Mouse (Mus musculus) embryonic facial prominence, embryonic 12.5 days (tissue): ENCODE measurements at regions not wholly inside any gene's neighbourhood (a gene's known extent, or its start where the extent isn't known, plus 50 kb on each side); places are given as distances from the start of the nearest gene placed in this dataset.
"Not testable (repeated sequence)": the region's sequence is repeated elsewhere in the genome, so short reads cannot be mapped to it uniquely, and the experiment has no call there.

Experiments used
- ATAC-seq: fragments of 200-750 bp; cut with Nextera tagmentation; 2 replicates; pipeline ENCODE4 v1.8.0; 2017; ENCODE audit not compliant: insufficient number of reproducible peaks, insufficient read depth, low FRiP score, low TSS enrichment
- H3K27ac ChIP-seq: fragments of 300-500 bp; sonication (generic); 2 replicates; pipeline ENCODE4 v1.5.1; 2016; ENCODE audit warnings: mild to moderate bottlenecking
- H3K27me3 ChIP-seq: fragments of 300-500 bp; sonication (generic); 2 replicates; pipeline ENCODE4 v1.6.1; 2016; ENCODE audit warnings: mild to moderate bottlenecking, moderate library complexity
- H3K36me3 ChIP-seq: fragments of 300-500 bp; sonication (generic); 2 replicates; pipeline ENCODE4 v1.6.1; 2016; ENCODE audit warnings: mild to moderate bottlenecking
- H3K4me1 ChIP-seq: fragments of 300-500 bp; sonication (generic); 2 replicates; pipeline ENCODE4 v1.6.1; 2016
- H3K4me2 ChIP-seq: fragments of 300-500 bp; sonication (generic); replicated peaks from 2 replicates; pipeline ENCODE4 v1.6.1; 2016; ENCODE audit warnings: mild to moderate bottlenecking, moderate library complexity
- H3K4me3 ChIP-seq: fragments of 300-500 bp; sonication (generic); 2 replicates; pipeline ENCODE4 v1.5.1; 2016; ENCODE audit warnings: mild to moderate bottlenecking
- H3K9ac ChIP-seq: fragments of 300-500 bp; sonication (generic); 2 replicates; pipeline ENCODE4 v1.6.1; 2016; ENCODE audit warnings: mild to moderate bottlenecking, moderate library complexity
- H3K9me3 ChIP-seq: fragments of 300-500 bp; sonication (generic); 2 replicates; pipeline ENCODE4 v1.6.1; 2016; ENCODE audit warnings: mild to moderate bottlenecking, moderate library complexity
- WGBS: fragments of 180-500 bp; shearing (Covaris S2); methylation state at CpG from one replicate; pipeline ENCODE4 v1.1.7; 2016; 5-methylcytosine and 5-hydroxymethylcytosine counted together

- WGBS, result 60% methylated on average over 2 of the region's 2 CpGs
- Histone ChIP-seq H3K4me1 (no peaks in the 10 kb centered on the region), H3K36me3 (no peaks in the 10 kb centered on the region), H3K27ac (no peak overlapping the region), H3K9ac (no peak overlapping the region), H3K4me2 (no peak overlapping the region), H3K27me3 (no peaks in the 10 kb centered on the region), H3K9me3 (no peaks in the 10 kb centered on the region), H3K4me3 (no peak overlapping the region)
- ATAC-seq, result no peak
Measured at GRCm38 (mm10) chr14:104410730-104411129, 57.1 kb downstream of the Pou4f1 start.

- Histone ChIP-seq H3K4me1 (no peaks in the 10 kb centered on the region), H3K9ac (no peak overlapping the region), H3K4me3 (no peak overlapping the region), H3K4me2 (no peak overlapping the region), H3K27ac (no peak overlapping the region), H3K27me3 (no peaks in the 10 kb centered on the region), H3K9me3 (no peaks in the 10 kb centered on the region), H3K36me3 (no peaks in the 10 kb centered on the region)
- ATAC-seq, result no peak
- 67% methylated on average over 6 of the region's 6 CpGs for WGBS
Measured at GRCm38 (mm10) chr14:104410292-104410691, 57.5 kb downstream of the Pou4f1 start.

DNA sequence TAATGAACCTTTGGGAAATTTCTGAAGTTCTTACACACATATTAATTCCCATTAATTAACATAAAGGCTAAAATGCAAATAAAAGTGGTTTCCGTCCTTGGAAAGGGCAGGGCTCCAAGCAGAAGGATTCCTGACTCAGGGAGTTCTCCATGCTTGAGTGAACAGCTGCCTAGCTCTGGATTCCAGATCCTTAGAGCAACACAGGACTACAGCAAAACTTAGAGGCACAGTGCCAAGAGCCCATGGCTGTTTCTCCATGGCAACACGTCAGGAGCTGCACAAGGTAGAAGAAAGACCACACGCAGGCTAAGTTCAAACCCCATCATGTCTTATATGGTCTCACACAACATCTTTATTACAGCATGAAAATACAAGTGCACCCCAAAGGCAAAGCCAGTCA lies 61.7 kb downstream of the Pou4f1 start:
- no peaks in the 10 kb centered on the region for H3K27me3 ChIP-seq
- no peak for ATAC-seq

DNA sequence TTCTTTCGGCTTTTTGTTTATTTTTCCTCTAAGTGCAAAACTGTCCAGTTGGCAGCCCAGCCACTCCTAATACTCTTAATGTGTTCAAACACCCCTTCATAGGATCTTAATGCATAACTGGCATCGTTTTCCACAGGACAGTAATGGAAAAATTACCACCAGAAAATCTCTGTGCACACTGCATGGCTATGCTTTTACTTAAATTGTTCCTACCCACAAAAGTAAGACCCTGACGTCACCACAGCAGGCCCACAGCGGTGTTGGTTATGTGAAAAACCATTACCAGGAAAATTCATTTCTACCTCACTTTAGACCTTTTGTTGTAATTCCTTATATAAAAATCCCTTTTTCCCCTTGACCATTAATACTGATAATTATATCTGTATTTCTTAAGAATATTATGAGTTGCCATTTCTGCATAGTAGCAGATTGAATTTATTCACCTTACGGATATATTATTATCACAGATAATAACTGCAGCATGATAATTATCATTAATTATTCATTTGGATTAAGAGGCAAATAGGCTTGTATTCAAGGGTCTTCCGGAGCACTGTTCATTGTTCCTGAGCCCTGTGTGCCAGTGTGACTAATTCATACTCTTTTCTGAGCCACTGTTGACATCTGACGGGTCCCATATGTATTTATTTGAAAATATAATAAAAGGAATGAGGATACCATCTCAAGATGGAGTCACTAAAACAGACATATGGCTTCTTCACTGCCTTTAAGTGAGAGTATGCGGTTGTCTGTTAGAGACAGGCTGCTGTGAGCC lies 78.3 kb downstream of the Pou4f1 start:
- Histone ChIP-seq H3K4me3 (no peak overlapping the region), H3K9me3 (no peaks in the 10 kb centered on the region), H3K27ac (no peak overlapping the region), H3K4me2 (no peak overlapping the region), H3K9ac (no peak overlapping the region), H3K4me1 (0 out of 2 replicates have a peak, but pooled peaks cover 4% of the 10 kb centered on the region), H3K36me3 (no peaks in the 10 kb centered on the region), H3K27me3 (no peaks in the 10 kb centered on the region)
- WGBS, result 79% methylated on average over 8 of the region's 8 CpGs
- ATAC-seq, result no peak

More for the DNA sequence above, 61.7 kb downstream of the Pou4f1 start:
- Histone ChIP-seq H3K4me2 (no peak overlapping the region), H3K27ac (no peak overlapping the region), H3K9me3 (no peaks in the 10 kb centered on the region), H3K9ac (no peak overlapping the region), H3K4me3 (no peak overlapping the region), H3K36me3 (no peaks in the 10 kb centered on the region), H3K4me1 (no peaks in the 10 kb centered on the region)
- 77% methylated on average over 3 of the region's 3 CpGs for WGBS

- no peak overlapping the region for H3K9ac ChIP-seq
- WGBS, result 57% methylated on average over 2 of the region's 2 CpGs
- H3K9me3 ChIP-seq, result no peaks in the 10 kb centered on the region
- ATAC-seq, result no peak
- 0 out of 2 replicates have a peak, but pooled peaks cover 4% of the 10 kb centered on the region for H3K4me1 ChIP-seq
- no peak overlapping the region for H3K4me3 ChIP-seq
- H3K27ac ChIP-seq, result no peak overlapping the region
- H3K36me3 ChIP-seq, result no peaks in the 10 kb centered on the region
- no peak overlapping the region for H3K4me2 ChIP-seq
- no peaks in the 10 kb centered on the region for H3K27me3 ChIP-seq
Measured at GRCm38 (mm10) chr14:104388879-104389278, 78.9 kb downstream of the Pou4f1 start.

- Histone ChIP-seq H3K27me3 (no peaks in the 10 kb centered on the region), H3K4me3 (no peak overlapping the region), H3K9me3 (no peaks in the 10 kb centered on the region), H3K36me3 (no peaks in the 10 kb centered on the region), H3K27ac (no peak overlapping the region), H3K4me1 (no peaks in the 10 kb centered on the region), H3K4me2 (no peak overlapping the region), H3K9ac (no peak overlapping the region)
- no peak for ATAC-seq
- WGBS, result 60% methylated on average over 5 of the region's 5 CpGs
Measured at GRCm38 (mm10) chr14:104380986-104381385, 86.8 kb downstream of the Pou4f1 start.

GRCm38 (mm10) chr14:104372776-104373175 lies 95.0 kb downstream of the Pou4f1 start:
- H3K9me3 ChIP-seq, result no peaks in the 10 kb centered on the region
- H3K27ac ChIP-seq, result no peak overlapping the region
- H3K9ac ChIP-seq, result no peak overlapping the region
- H3K4me3 ChIP-seq, result no peak overlapping the region
- no peak overlapping the region for H3K4me2 ChIP-seq
- 37% methylated on average over 7 of the region's 7 CpGs for WGBS
- no peaks in the 10 kb centered on the region for H3K36me3 ChIP-seq
- no peaks in the 10 kb centered on the region for H3K27me3 ChIP-seq
- H3K4me1 ChIP-seq, result no peaks in the 10 kb centered on the region
- ATAC-seq, result no peak

DNA sequence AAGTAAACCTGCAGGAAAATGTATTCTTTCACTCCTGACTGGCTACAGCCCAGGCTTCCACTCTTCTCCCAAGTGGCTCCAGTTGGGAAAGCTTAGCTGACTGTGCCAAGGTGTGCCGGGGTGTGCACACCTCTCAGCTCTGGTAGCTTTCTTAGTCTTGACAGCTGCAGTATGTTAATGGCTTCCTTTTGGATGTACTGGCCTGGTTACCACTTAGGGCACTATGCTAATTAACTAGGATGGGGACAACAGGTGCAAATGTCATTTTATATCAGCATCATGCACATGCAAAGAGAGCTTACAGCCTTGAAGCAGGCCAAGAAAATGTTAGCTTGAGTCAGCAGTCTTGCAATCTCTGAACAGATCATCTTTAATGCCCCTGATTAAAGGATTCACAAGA lies 111.2 kb downstream of the Pou4f1 start:
- H3K27me3 ChIP-seq, result no peaks in the 10 kb centered on the region
- ATAC-seq, result no peak
- H3K9ac ChIP-seq, result no peak overlapping the region

DNA sequence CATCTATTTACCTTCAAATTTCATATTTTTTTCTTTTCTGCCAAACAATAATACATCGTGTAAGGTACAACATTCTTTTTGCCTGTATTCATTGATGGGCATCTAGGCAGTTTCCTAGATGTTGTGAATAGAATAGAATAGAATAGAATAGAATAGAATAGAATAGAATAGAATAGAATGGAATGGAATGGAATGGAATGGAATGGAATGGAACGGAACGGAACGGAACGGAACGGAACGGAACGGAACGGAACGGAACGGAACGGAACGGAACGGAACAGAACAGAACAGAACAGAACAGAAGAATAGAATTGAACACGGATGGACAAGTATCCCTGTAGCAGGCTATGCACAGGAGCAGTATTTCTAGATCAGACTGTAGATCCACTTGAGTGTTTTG lies 131.0 kb downstream of the Pou4f1 start:
- H3K27ac ChIP-seq, ATAC-seq, H3K27me3 ChIP-seq, H3K4me1 ChIP-seq, H3K36me3 ChIP-seq, H3K4me2 ChIP-seq, H3K9me3 ChIP-seq, H3K9ac ChIP-seq, H3K4me3 ChIP-seq: not testable (repeated sequence)
- 95% methylated on average over 15 of the region's 15 CpGs for WGBS

More for the DNA sequence above, 111.2 kb downstream of the Pou4f1 start:
- Histone ChIP-seq H3K27ac (no peak overlapping the region), H3K4me3 (no peak overlapping the region), H3K9me3 (no peaks in the 10 kb centered on the region), H3K4me2 (no peak overlapping the region), H3K4me1 (no peaks in the 10 kb centered on the region), H3K36me3 (no peaks in the 10 kb centered on the region)
- 63% methylated on average over 1 of the region's 1 CpGs for WGBS

- Histone ChIP-seq H3K4me2 (no peak overlapping the region), H3K9ac (no peak overlapping the region), H3K4me1 (no peaks in the 10 kb centered on the region), H3K27ac (no peak overlapping the region), H3K4me3 (no peak overlapping the region), H3K9me3 (no peaks in the 10 kb centered on the region), H3K27me3 (no peaks in the 10 kb centered on the region), H3K36me3 (no peaks in the 10 kb centered on the region)
- WGBS, result 53% methylated on average over 10 of the region's 10 CpGs
- no peak for ATAC-seq
Measured at GRCm38 (mm10) chr14:104326089-104326488, 141.7 kb downstream of the Pou4f1 start.

GRCm38 (mm10) chr14:104300141-104300540 lies 167.7 kb downstream of the Pou4f1 start:
- Histone ChIP-seq H3K9ac (no peak overlapping the region), H3K27me3 (no peaks in the 10 kb centered on the region), H3K27ac (no peak overlapping the region), H3K9me3 (no peaks in the 10 kb centered on the region), H3K4me3 (no peak overlapping the region), H3K36me3 (no peaks in the 10 kb centered on the region), H3K4me2 (no peak overlapping the region), H3K4me1 (no peaks in the 10 kb centered on the region)
- WGBS, result 64% methylated on average over 5 of the region's 5 CpGs
- ATAC-seq, result no peak

GRCm38 (mm10) chr14:104298312-104298711 lies 169.5 kb downstream of the Pou4f1 start:
- Histone ChIP-seq H3K27me3 (no peaks in the 10 kb centered on the region), H3K9ac (no peak overlapping the region), H3K9me3 (no peaks in the 10 kb centered on the region), H3K36me3 (no peaks in the 10 kb centered on the region), H3K4me2 (no peak overlapping the region), H3K4me1 (no peaks in the 10 kb centered on the region), H3K4me3 (no peak overlapping the region), H3K27ac (no peak overlapping the region)
- ATAC-seq, result peak; percentile 69; the same call in 1 of the 2 replicates
- WGBS, result 31% methylated on average over 4 of the region's 4 CpGs
